Mouse (Mus musculus) erythroblast, embryonic 14.5 days (primary cell): Measurements from ENCODE around the gene Nell2.

Experiments used
- GATA1 ChIP-seq: IDR thresholded peaks from 2 replicates; pipeline ENCODE4 v1.6.1; 2012; ENCODE audit warnings: low read length, inconsistent platforms, mixed read lengths
- TAL1 ChIP-seq: IDR thresholded peaks from 3 replicates; pipeline ENCODE4 v1.6.1; 2012; ENCODE audit warnings: low read length, inconsistent platforms, mixed read lengths

DNA sequence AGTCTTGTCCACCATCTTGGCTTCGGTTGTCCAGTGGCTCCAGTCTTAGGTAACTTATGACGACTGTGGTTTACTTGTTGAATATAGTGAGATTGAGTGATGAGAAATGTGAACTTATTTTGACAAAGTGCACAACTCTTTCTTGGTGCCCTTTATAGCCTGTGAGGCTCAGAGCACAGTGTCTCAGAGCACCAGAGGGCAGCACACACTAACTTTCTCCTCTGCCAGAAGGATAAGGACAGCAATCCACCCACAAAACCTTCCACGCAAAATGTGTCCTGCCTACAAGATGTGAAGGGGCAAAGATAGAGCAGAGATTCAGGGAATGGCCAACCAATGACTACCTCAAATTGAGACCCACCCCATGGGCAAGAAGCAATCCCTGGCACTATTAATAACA is 256.2 kb downstream of the Nell2 start:
- TF ChIP-seq TAL1 (no peak), GATA1 (no peak)
